29 mouse cellular contexts compared by ENCODE assay signal in genomic region chr5:141390541-141390940, GRCm38 (mm10).
DNase-seq lines count a peak whose midpoint lies in the region; ATAC-seq and TF ChIP-seq lines count a peak whose summit lies in the region.
"Had no signal": no experiment of that assay in that cellular context is flagged by ENCODE, and none has a peak within 500 bp of the region (broad histone marks: within the 10 kb centered on the region; RNA-seq: fewer than 3 reads in every experiment).

No protein-coding gene starts in this region.

- no peaks in the 10 kb centered on the region for H3K9me3 ChIP-seq in heart, embryonic 11.5 days (replicated peaks; ENCODE audit: control insufficient read depth, low read length)
- H3K9me3 ChIP-seq in liver, embryonic 12.5 days (replicated peaks) = no peaks in the 10 kb centered on the region
- H3K9me3 ChIP-seq: embryonic facial prominence, embryonic 10.5 days; embryonic facial prominence, embryonic 15.5 days; forebrain, embryonic 12.5 days; limb, embryonic 13.5 days; liver, embryonic 13.5 days; megakaryocyte, embryonic 14.5 days had no signal

- DNase-seq in heart, adult 11 months = peak; percentile 55
- peak; percentile 80 for DNase-seq in liver, adult 2 months (ENCODE audit: extremely low read depth, low read depth, low spot score)
- peak; percentile 62 to 75 for DNase-seq in kidney, postnatal 25 days
- DNase-seq in cerebellum, adult 2 months = no peak
- no peak for DNase-seq in adrenal gland, adult 2 months
- DNase-seq: adrenal gland, postnatal 10 days; cerebellum, adult 11 months; cerebellum, postnatal 10 days; forebrain, postnatal 0 days; gastrocnemius, postnatal 10 days; heart, postnatal 4 days; liver, embryonic 13.5 days; lung, adult 18-20 months; lung, postnatal 4 days; midbrain, embryonic 14.5 days; right cerebral cortex, postnatal 25 days; spleen, adult 18-20 months; thymus, postnatal 14 days had no signal

- ATAC-seq in heart, embryonic 11.5 days (replicated peaks; ENCODE audit: insufficient number of reproducible peaks, low FRiP score, low TSS enrichment) = no peak
- no peak for ATAC-seq in liver, embryonic 12.5 days
- ATAC-seq: forebrain, postnatal 0 days; intestine, postnatal 0 days; lung, postnatal 0 days had no signal

- TF ChIP-seq POLR2A in liver, adult 2 months (IDR thresholded peaks at IDR 0.05; ENCODE audit: extremely low read depth, insufficient read depth, low read length) = no peak
- TF ChIP-seq POLR2A in cerebellum, adult 2 months (IDR thresholded peaks at IDR 0.05; ENCODE audit: borderline replicate concordance, insufficient read depth, low read length) = no peak

- no peaks in the 10 kb centered on the region for H3K79me2 ChIP-seq in liver, adult 2 months (ENCODE audit: control insufficient read depth, insufficient read depth, low read length)

- H3K4me1 ChIP-seq in heart, embryonic 11.5 days (ENCODE audit: control insufficient read depth, insufficient read depth, low read length) = no peaks in the 10 kb centered on the region
- H3K4me1 ChIP-seq in liver, adult 2 months (ENCODE audit: control insufficient read depth, insufficient read depth, low read length) = peaks cover 3% of the 10 kb centered on the region; the same call in 1 of the 2 replicates
- no peaks in the 10 kb centered on the region for H3K4me1 ChIP-seq in liver, embryonic 12.5 days
- peaks cover 3% of the 10 kb centered on the region; the same call in 1 of the 2 replicates for H3K4me1 ChIP-seq in cerebellum, adult 2 months (ENCODE audit: control insufficient read depth, insufficient read depth, low read length)
- H3K4me1 ChIP-seq: embryonic facial prominence, embryonic 15.5 days; limb, embryonic 13.5 days; liver, embryonic 13.5 days; megakaryocyte, embryonic 14.5 days had no signal

- no peaks in the 10 kb centered on the region for H3K36me3 ChIP-seq in heart, embryonic 11.5 days (ENCODE audit: control insufficient read depth, insufficient read depth, low read length)
- no peaks in the 10 kb centered on the region for H3K36me3 ChIP-seq in liver, adult 2 months (ENCODE audit: control insufficient read depth, insufficient read depth, low read length)
- no peaks in the 10 kb centered on the region for H3K36me3 ChIP-seq in liver, embryonic 12.5 days
- H3K36me3 ChIP-seq: embryonic facial prominence, embryonic 10.5 days; embryonic facial prominence, embryonic 15.5 days; forebrain, embryonic 12.5 days; G1E; limb, embryonic 13.5 days; liver, embryonic 13.5 days had no signal

- H3K27me3 ChIP-seq in heart, embryonic 11.5 days (ENCODE audit: control insufficient read depth, insufficient read depth, low read length) = no peaks in the 10 kb centered on the region
- H3K27me3 ChIP-seq in liver, adult 2 months (ENCODE audit: control insufficient read depth, insufficient read depth, low read length) = no peaks in the 10 kb centered on the region
- H3K27me3 ChIP-seq in liver, embryonic 12.5 days (replicated peaks) = no peaks in the 10 kb centered on the region
- H3K27me3 ChIP-seq in cerebellum, adult 2 months (ENCODE audit: control insufficient read depth, insufficient read depth, low read length) = no peaks in the 10 kb centered on the region
- H3K27me3 ChIP-seq: embryonic facial prominence, embryonic 15.5 days; forebrain, embryonic 12.5 days; limb, embryonic 13.5 days; liver, embryonic 13.5 days; megakaryocyte, embryonic 14.5 days had no signal

- H3K4me2 ChIP-seq in heart, embryonic 11.5 days = no peak overlapping the region
- H3K4me2 ChIP-seq in liver, embryonic 12.5 days = no peak overlapping the region
- H3K4me2 ChIP-seq: embryonic facial prominence, embryonic 15.5 days; forebrain, embryonic 12.5 days; hindbrain, embryonic 14.5 days; limb, embryonic 13.5 days; liver, embryonic 13.5 days had no signal

- WGBS in heart, embryonic 11.5 days (ENCODE audit: insufficient replicate concordance) = 80% methylated on average over 4 of the region's 4 CpGs
- 26% methylated on average over 4 of the region's 4 CpGs for WGBS in liver, adult 2 months
- 64% methylated on average over 4 of the region's 4 CpGs for WGBS in liver, embryonic 12.5 days (ENCODE audit: insufficient replicate concordance)
- WGBS in cerebellum, adult 2 months = 99% methylated on average over 4 of the region's 4 CpGs

- no peak overlapping the region for H3K4me3 ChIP-seq in heart, embryonic 11.5 days (ENCODE audit: low read depth, low read length)
- no peak overlapping the region for H3K4me3 ChIP-seq in liver, adult 2 months (ENCODE audit: insufficient read depth, low read depth, low read length)
- H3K4me3 ChIP-seq in liver, embryonic 12.5 days = no peak overlapping the region
- no peak overlapping the region for H3K4me3 ChIP-seq in cerebellum, adult 2 months (replicated peaks; ENCODE audit: insufficient read depth, low read depth, low read length)
- H3K4me3 ChIP-seq: embryonic facial prominence, embryonic 10.5 days; embryonic facial prominence, embryonic 15.5 days; forebrain, embryonic 12.5 days; limb, embryonic 13.5 days; liver, embryonic 13.5 days; megakaryocyte, embryonic 14.5 days had no signal

- TF ChIP-seq CTCF in liver, adult 2 months (IDR thresholded peaks at IDR 0.05; ENCODE audit: low read depth, low read length) = no peak
- TF ChIP-seq CTCF in cerebellum, adult 2 months (IDR thresholded peaks at IDR 0.05; ENCODE audit: borderline replicate concordance, insufficient read depth, low read depth, low read length) = no peak

- no peak overlapping the region for H3K9ac ChIP-seq in heart, embryonic 11.5 days (ENCODE audit: low read depth, low read length)
- H3K9ac ChIP-seq in liver, adult 2 months (ENCODE audit: low read depth, low read length) = no peak overlapping the region
- no peak overlapping the region for H3K9ac ChIP-seq in liver, embryonic 12.5 days
- H3K9ac ChIP-seq: embryonic facial prominence, embryonic 15.5 days; forebrain, embryonic 12.5 days; forebrain, postnatal 0 days; hindbrain, embryonic 14.5 days; limb, embryonic 13.5 days; liver, embryonic 13.5 days had no signal

- H3K27ac ChIP-seq in heart, embryonic 11.5 days (ENCODE audit: low read depth, low read length) = no peak overlapping the region
- H3K27ac ChIP-seq in liver, adult 2 months (replicated peaks; ENCODE audit: insufficient read depth, low read depth, low read length) = no peak overlapping the region
- H3K27ac ChIP-seq in liver, embryonic 12.5 days = no peak overlapping the region
- H3K27ac ChIP-seq in cerebellum, adult 2 months (ENCODE audit: insufficient read depth, low read length) = no peak overlapping the region
- H3K27ac ChIP-seq: embryonic facial prominence, embryonic 10.5 days; embryonic facial prominence, embryonic 15.5 days; forebrain, embryonic 12.5 days; hindbrain, embryonic 14.5 days; limb, embryonic 13.5 days; liver, embryonic 13.5 days had no signal

Comparison
In these comparisons a context has a peak if more than half of its experiments do, and no peak if none do; other contexts are left out.
1. DNase-seq: peak in heart, adult 11 months (single experiment), liver, adult 2 months (single experiment) and kidney, postnatal 25 days (2 of 2); none in cerebellum, adult 2 months (0 of 2) and adrenal gland, adult 2 months (single experiment).